Mouse (Mus musculus) C2C12 (cell line): ENCODE results near the gene Atp11c.

Source experiments
- CEBPB ChIP-seq: IDR thresholded peaks from one replicate; pipeline ENCODE4 v1.6.1; 2011; ENCODE audit warnings: low read depth, mild to moderate bottlenecking, control low read depth, moderate library complexity
- CTCF ChIP-seq: IDR thresholded peaks from one replicate; pipeline ENCODE4 v1.5.1; 2011; ENCODE audit not compliant: control insufficient read depth, insufficient read depth, insufficient read length
- MAX ChIP-seq: IDR thresholded peaks from one replicate; pipeline ENCODE4 v1.6.1; 2011; ENCODE audit warnings: mild to moderate bottlenecking, control low read depth
- MYOD1 ChIP-seq: IDR thresholded peaks from one replicate; pipeline ENCODE4 v1.6.1; 2011; ENCODE audit warnings: low read depth; ENCODE audit not compliant: control insufficient read depth, insufficient read length
- MYOG ChIP-seq: IDR thresholded peaks from one replicate; pipeline ENCODE4 v1.6.1; 2011; ENCODE audit not compliant: control insufficient read depth, insufficient read length; ENCODE audit errors: extremely low read depth
- USF1 ChIP-seq: IDR thresholded peaks from one replicate; pipeline ENCODE4 v1.6.1; 2011; ENCODE audit warnings: low read depth, mild to moderate bottlenecking, control low read depth, moderate library complexity

GRCm38 (mm10) chrX:60592598-60592997, at the start of gene Atp11c:
- no peak for TF ChIP-seq CTCF
- TF ChIP-seq CEBPB, result no peak
- no peak for TF ChIP-seq MYOG
- TF ChIP-seq USF1, result no peak
- no peak for TF ChIP-seq MYOD1
- TF ChIP-seq MAX, result no peak
